Mouse (Mus musculus): Measurements from ENCODE around the gene Marc2.

- TF ChIP-seq CTCF (IDR thresholded peaks at IDR 0.05; ENCODE audit: low read depth) = peak; percentile 34; the same call in 1 of the 2 replicates
- no peak for TF ChIP-seq EP300 (optimal IDR thresholded peaks at IDR 0.05)
Observed at GRCm38 (mm10) chr1:184807627-184808417, 38.4 kb downstream of the Marc2 start.

Data from stomach, postnatal 0 days (tissue).